Mouse (Mus musculus) layer of hippocampus, postnatal 10 days (tissue): ENCODE measurements around the gene Rnase10. TPM values are rescaled to one million over a fixed set of nuclear protein-coding genes. Genes with fewer than 3 reads are reported as not detected.

Experiments used
- total RNA-seq, 2 experiments: library from RNA; stranded (reverse); gene quantifications; 2 replicates each; pipeline ENCODE4 v1.2.3; 2021

Rnase10 gene
- total RNA-seq, 2 experiments from 2014 or later = 0.22 TPM; not detected in 1

Other genes starting within 250 kb of the Rnase10 start
- 10 to 100 TPM; 77.0 to 83.5 TPM for gene Ttc5, start 222.2 kb upstream of the Rnase10 start, total RNA-seq
- gene Ccnb1ip1, start 200.0 kb upstream of the Rnase10 start, total RNA-seq = not detected
- gene Parp2, start 199.9 kb upstream of the Rnase10 start, total RNA-seq = 10 to 100 TPM; 23.7 to 41.6 TPM
- gene Tep1, start 137.2 kb upstream of the Rnase10 start, total RNA-seq = 1 to 10 TPM; 4.4 to 4.8 TPM
- 1 to 10 TPM; 1.8 to 2.3 TPM for gene Klhl33, start 110.2 kb upstream of the Rnase10 start, total RNA-seq
- 10 to 100 TPM; 33.9 to 40.2 TPM for gene Osgep, start 82.9 kb upstream of the Rnase10 start, total RNA-seq
- 10 to 100 TPM; 71.7 to 78.2 TPM for gene Apex1, start 82.8 kb upstream of the Rnase10 start, total RNA-seq
- 10 to 100 TPM; 72.7 to 85.3 TPM for gene Pip4p1, start 76.9 kb upstream of the Rnase10 start, total RNA-seq
- gene Pnp, start 76.7 kb upstream of the Rnase10 start, total RNA-seq = 10 to 100 TPM; 17.1 to 21.5 TPM
- 10 to 100 TPM in 1 of 2 experiments, 1 to 10 TPM in 1; 9.2 to 11.1 TPM for gene Gm49342, start 63.2 kb upstream of the Rnase10 start, total RNA-seq
- gene Pnp2, start 51.8 kb upstream of the Rnase10 start, total RNA-seq = 1 to 10 TPM; 1.0 to 1.7 TPM
- not detected for gene Rnase9, start 34.1 kb downstream of the Rnase10 start, total RNA-seq
- gene Rnase11, start 42.4 kb downstream of the Rnase10 start, total RNA-seq = not detected
- not detected for gene Rnase12, start 49.9 kb downstream of the Rnase10 start, total RNA-seq
- not detected for gene Olfr750, start 66.7 kb downstream of the Rnase10 start, total RNA-seq
- 10 to 100 TPM; 16.2 to 17.8 TPM for gene Rnase4, start 83.3 kb downstream of the Rnase10 start, total RNA-seq
- gene Ang, start 83.4 kb downstream of the Rnase10 start, total RNA-seq = 1 to 10 TPM; 3.0 to 4.1 TPM
- gene Eddm3b, start 106.7 kb downstream of the Rnase10 start, total RNA-seq = not detected
- gene Rnase6, start 116.2 kb downstream of the Rnase10 start, total RNA-seq = under 1 TPM; 0.31 to 0.34 TPM
- 1 to 10 TPM in 1 of 2 experiments, under 1 TPM in 1; 0.91 to 1.2 TPM for gene Rnase1, start 139.0 kb downstream of the Rnase10 start, total RNA-seq
- not detected for gene Rnase2b, start 154.5 kb downstream of the Rnase10 start, total RNA-seq
- not detected for gene Ang2, start 191.4 kb downstream of the Rnase10 start, total RNA-seq
- not detected for gene Ear14, start 195.6 kb downstream of the Rnase10 start, total RNA-seq
- not detected for gene Rnase2a, start 248.4 kb downstream of the Rnase10 start, total RNA-seq